Mouse (Mus musculus) urinary bladder, postnatal 10 days (tissue): ENCODE data around the gene Exoc2.
A peak's percentile ranks its signal among the peaks of the same experiment; 100 is the strongest.

ENCODE experiments used
- DNase-seq: peaks from one replicate; pipeline ENCODE4 v3.0.0; 2022; ENCODE audit warnings: low spot score

The Exoc2 gene

DNA sequence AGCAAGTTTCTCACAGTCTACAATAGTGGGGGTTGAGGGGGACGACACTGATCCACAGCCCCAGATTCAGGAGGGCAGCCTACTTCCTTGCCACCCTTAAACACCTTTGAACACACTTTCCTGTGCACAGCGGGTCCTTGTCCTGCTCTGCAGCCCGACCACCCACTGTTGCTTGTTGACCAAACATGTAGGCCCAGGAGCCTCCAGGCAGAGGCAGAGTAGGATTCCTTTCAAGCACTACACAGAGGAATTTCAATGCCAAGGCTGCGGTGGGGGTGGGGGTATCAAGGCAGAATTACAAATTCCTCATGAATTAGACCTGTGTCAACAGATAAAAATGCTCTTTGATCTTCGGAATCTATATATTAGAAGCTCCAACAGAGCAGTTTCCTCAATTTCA, 82.7 kb downstream of the Exoc2 start:
- no peak for DNase-seq

DNA sequence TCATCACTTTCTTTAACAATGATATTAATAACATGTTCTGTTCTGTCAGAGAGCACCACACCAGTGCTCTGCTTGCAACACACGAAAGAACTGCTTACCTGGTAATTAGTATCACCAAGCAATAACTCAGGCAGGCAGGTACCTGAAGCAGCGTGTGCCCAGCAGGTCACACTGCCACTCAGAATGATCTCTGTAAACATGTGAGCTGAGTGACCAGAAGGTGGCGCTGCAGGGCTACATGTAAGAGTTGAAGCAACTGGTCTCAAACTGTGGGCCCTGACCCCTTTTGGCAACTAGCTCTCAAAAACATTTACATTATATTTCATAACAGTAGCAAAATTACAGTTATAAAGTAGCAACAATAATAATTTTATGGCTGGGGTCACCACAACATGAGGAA, 85.4 kb downstream of the Exoc2 start:
- DNase-seq: peak; percentile 29

DNA sequence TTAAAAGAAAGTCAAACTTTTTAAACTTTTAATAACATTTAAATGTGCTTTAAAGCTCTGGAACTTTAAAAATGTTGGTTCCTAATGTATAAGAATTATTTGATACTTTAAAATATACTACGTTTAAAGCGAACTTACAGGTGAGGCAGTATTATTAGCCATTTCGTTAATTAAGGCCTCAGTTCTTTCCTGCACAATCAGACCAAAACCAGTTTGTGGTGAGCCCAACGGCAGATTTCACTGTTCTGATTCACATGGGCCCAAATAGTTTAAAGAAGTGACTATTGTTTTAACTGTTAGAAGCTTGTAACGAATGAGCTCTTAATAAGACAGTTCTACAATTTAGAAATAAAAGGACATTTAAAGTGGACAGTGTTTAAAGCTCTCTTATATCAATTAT, 93.6 kb downstream of the Exoc2 start:
- no peak for DNase-seq

DNA sequence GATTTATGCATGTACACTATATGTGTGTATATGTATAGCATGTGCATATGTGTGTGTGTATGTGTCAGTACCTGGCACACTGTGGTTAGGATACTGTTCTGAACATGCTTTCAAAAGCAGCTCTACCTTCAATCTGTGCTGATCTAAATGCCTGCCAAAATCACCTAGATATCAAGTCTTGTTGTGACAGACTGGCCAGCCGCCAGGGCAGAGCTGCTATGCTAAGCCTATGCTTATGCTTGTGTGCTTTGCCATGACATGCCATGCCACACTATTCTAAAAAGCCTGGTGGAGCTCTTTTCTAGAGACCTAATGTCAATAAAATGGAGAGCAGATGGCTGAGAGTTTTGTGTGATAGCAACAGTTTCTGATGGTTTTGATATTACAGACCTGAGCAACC, 94.0 kb downstream of the Exoc2 start:
- DNase-seq: no peak

DNA sequence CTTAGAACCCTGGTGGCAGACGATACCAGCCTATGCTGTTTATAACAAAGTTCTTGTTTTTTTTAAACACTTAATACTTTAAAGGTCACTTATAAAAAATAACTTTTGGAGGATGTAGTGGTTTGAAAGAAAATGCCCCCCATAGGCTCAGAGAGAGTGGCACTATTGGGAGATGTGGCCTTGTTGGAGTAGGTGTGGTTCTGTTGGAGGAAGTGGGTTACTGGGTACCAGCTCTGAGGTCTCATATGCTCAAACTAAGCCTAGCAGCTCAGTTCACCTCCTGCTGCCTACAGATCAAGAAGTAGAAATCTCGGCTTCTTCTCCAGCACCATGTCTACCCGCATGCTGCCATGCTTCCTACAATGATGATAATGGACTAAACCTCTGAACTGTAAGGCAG, 98.1 kb downstream of the Exoc2 start:
- DNase-seq: no peak

DNA sequence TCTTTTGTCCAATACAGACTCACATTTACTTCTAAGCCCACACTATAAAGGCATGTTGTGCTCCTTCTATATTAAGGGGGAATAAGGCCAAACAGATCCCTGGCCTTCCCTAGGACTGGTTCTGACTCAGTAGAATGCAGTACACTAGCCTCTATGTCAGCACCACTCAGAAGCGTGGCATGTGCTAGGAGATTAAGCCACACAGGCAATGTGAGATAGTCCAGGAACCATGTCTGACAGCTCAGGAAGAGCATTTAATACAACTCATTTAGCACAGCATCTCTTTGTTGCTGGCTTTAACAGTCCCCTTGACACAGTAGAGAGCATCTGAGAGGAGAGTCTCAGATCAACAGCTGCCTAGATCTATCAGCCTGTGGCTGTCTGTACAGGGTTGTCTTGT, 100.4 kb downstream of the Exoc2 start:
- no peak for DNase-seq

DNA sequence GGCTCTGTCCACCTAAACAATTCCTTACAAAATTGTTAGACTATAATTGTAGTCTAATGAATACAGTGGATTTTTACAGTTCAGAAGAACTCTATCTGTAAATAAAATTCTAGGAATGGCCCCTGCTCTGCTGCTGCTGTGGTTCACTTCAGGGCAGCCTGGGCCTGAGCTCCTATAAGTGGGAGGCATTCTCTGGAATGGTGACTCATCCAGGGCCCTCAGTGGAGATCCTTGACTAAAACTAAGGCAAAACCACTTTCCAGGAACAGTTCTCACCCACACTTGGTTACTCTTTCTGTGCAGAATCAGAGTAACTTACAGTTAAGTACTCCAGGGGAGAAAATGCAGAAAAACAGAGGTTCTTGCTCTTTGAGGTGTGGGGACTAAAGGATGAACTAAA, 108.4 kb downstream of the Exoc2 start:
- DNase-seq: no peak

DNA sequence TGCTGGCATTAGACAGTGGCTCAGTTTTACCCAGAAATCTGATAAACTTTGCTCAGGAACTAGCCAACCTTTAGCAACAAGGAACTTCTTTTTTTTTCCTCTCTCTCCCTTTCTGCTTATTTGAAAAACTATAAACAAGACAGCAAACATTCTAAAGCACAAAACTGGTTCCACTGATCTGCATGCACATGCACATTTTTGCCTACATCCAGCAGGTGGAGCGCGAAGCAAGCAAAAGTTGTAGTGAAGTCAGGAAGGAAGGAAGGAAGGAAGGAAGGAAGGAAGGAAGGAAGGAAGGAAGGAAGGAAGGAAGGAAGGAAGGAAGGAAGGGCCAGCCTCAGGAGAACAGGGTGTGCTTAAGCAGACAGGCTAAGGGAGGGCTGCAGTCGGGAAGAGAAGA, 109.9 kb downstream of the Exoc2 start:
- DNase-seq: no peak

- no peak for DNase-seq
Measured at GRCm38 (mm10) chr13:30858421-30858820, 115.5 kb downstream of the Exoc2 start.

GRCm38 (mm10) chr13:30850736-30851135, 123.2 kb downstream of the Exoc2 start:
- DNase-seq: no peak

GRCm38 (mm10) chr13:30848001-30848400, 125.9 kb downstream of the Exoc2 start:
- DNase-seq: no peak

DNA sequence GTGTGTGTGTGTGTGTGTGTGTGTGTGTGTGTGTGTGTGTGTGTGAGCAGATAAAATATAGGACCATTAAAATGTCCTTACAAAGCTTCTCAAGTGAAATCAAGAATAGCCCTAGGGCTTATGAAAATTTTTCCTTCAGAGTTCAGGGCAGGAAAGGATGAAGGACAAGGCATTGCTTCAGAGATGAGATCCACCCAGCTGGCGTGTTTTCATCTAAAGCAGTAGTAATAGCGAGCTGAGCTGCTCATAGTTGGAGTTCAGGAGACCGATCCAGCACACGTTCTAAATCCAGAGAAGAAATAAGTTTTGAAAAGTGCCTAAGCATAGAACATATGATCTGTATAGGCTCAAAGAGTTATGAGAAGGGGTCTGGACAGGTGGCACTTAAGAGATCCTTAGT, 127.4 kb downstream of the Exoc2 start:
- no peak for DNase-seq

DNA sequence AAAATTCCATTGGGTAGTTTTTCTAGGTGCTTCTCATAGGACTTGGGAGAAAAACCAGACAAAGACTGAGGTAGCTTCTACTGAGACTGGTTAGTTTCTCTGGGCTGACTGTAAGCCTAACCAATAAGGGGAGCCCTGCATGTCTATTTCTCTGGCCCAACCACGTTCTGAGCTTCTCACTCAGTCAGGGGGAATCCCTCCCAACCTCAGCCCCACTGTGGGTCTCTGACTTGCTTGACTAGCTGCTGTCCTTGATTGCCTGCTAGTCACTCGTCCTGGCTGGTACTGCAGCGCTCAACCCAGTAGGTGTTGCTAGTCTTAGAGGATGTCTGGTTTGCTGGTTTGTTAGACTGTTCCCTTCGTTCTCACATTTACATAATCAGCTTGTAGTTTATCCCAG, 130.8 kb downstream of the Exoc2 start:
- no peak for DNase-seq

DNA sequence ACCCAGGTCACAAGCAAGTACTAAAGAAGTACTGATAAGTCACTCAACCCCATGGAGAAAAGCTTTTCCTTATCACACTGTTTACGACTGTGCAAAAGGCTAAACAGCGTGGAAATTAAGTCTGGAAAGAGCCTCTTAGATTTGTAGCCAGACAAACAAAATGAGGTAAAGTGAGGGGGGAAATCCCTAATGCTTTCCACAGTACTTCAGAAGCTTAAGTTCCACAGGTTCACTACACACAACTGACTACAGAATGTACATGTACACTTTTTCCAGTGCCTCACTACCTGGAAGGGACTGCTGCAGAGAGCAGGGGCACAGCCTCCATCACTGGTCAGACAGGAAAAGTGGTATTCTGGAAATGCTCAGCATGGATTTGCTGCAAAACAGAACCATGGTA, 132.1 kb downstream of the Exoc2 start:
- no peak for DNase-seq

DNA sequence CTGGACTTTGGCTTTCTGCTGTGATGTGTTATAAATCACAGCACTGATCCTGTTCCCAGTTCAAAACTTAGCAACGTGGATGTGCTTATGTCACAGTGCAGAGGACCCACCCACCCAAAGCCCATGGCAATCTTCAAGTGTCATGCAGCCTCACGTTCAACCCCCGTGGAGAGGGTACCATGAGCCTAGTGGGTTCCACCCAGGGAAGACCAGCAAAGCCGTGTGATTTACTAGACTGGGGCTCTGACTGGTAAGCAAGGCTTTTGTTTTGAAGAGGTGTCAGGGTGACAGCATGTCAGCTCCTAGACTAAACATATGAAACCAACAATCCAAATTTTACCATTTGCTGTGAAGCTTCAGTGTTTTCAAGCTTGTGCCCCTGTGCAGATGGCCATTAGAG, 132.6 kb downstream of the Exoc2 start:
- DNase-seq: no peak

- DNase-seq: no peak
Measured at GRCm38 (mm10) chr13:30840700-30841099, 133.2 kb downstream of the Exoc2 start.

- no peak for DNase-seq
Measured at GRCm38 (mm10) chr13:30836342-30836741, 137.6 kb downstream of the Exoc2 start.

DNA sequence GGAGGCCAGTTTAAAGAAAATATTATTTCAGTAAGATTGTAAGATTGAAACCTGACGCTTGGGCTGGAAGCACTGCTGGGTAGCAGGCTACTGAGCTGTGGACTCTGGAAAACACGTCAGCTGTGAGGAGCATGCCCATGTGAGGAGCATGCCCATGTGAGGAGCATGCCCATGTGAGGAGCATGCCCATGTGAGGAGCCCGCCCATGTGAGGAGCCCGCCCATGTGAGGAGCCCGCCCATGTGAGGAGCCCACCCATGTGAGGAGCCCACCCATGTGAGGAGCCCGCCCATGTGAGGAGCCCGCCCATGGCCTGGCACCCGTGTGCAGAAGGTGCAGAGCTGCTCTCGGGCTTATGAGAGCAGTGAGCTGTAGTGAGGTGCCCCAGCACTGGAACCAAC, 139.0 kb downstream of the Exoc2 start:
- DNase-seq: no peak

DNA sequence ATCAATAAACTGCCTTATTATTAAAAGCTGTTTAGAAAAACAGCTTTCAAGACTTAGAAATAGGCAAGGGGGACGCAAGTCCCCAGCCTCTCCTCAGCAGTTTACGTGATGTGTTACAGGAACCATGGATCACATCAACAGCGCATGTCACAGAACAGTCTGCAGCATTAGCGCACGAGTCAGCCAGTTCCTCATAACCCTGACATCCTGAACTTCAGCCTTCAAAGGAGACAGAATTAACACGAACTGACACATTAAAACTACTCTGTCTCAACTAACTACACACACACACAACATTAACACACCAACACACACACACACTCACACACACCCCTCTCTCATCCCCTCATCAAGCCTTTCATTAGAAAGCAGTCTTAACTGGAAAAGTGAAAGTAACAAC, 139.5 kb downstream of the Exoc2 start:
- DNase-seq: no peak

- DNase-seq: no peak
Measured at GRCm38 (mm10) chr13:30833476-30834149, 140.3 kb downstream of the Exoc2 start.

- no peak for DNase-seq
Measured at GRCm38 (mm10) chr13:30831369-30831768, 142.5 kb downstream of the Exoc2 start.

DNA sequence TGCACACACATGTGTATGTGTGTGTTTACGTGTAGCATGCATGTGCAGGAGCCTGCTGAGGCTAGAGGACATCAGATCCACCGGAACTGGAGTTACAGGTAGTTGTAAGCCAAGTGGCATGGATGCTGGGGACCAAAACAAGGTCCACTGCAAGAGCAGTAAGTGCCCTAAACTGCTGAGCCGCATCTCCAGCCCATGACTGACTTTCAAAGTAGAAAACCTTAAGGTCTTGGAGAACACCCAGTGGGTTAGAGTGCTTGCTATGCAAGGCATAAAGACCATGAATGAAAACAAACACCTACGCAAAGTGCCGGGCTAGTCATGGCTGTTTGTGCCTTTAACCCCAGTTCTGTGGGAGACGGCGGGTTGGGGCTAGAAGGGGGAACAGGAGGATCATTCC, 147.4 kb downstream of the Exoc2 start:
- DNase-seq: no peak

DNA sequence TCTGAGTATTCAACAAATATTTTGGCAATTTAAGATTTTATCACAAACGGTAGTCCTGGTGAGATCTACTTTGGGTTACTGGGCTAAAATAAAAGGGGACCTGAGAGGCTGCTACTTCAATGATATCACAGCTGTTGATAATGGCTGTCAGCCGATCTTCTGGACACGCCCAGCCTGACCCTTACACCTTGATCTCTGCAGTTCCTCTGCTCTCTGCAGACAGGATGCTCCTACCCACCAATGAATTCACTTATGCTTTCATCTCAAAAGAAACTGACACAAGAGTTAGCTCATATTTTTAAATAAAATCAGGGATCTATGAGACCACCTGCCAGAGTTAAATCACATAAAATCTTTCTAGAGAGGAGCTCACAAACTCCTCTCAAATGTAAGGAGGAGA, 149.0 kb downstream of the Exoc2 start:
- DNase-seq: no peak

GRCm38 (mm10) chr13:30820555-30820954, 153.3 kb downstream of the Exoc2 start:
- DNase-seq: no peak

DNA sequence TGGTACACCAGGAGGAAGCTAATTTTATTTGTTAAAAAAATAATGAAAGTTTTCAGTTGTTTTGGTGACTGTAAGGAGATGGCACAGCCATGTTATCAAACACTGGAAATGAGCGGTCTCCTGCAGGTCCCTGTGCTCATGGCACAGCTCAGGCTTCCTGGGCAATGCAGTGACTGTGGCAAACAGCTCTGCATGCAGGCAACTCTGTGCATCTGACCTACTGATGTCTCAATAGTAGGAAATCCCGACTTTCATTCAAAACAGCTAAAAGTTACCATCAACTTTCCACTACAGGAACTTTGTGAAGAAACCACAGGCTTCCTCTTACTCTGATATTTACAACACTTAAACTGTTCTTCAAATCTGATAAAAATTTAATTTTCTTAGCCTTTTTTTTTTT, 154.0 kb downstream of the Exoc2 start:
- DNase-seq: no peak
